Mouse (Mus musculus) embryonic facial prominence, embryonic 12.5 days (tissue): ENCODE data around the gene Dbp. TPM values are rescaled to one million over a fixed set of nuclear protein-coding genes. Genes with fewer than 3 reads are reported as not detected.
"Not testable (repeated sequence)": the region's sequence is repeated elsewhere in the genome, so short reads cannot be mapped to it uniquely, and the experiment has no call there.

Experiments
- ATAC-seq: fragments of 200-750 bp; cut with Nextera tagmentation; 2 replicates; pipeline ENCODE4 v1.8.0; 2017; ENCODE audit not compliant: insufficient number of reproducible peaks, insufficient read depth, low FRiP score, low TSS enrichment
- H3K27ac ChIP-seq: fragments of 300-500 bp; sonication (generic); 2 replicates; pipeline ENCODE4 v1.5.1; 2016; ENCODE audit warnings: mild to moderate bottlenecking
- H3K27me3 ChIP-seq: fragments of 300-500 bp; sonication (generic); 2 replicates; pipeline ENCODE4 v1.6.1; 2016; ENCODE audit warnings: mild to moderate bottlenecking, moderate library complexity
- H3K36me3 ChIP-seq: fragments of 300-500 bp; sonication (generic); 2 replicates; pipeline ENCODE4 v1.6.1; 2016; ENCODE audit warnings: mild to moderate bottlenecking
- H3K4me1 ChIP-seq: fragments of 300-500 bp; sonication (generic); 2 replicates; pipeline ENCODE4 v1.6.1; 2016
- H3K4me2 ChIP-seq: fragments of 300-500 bp; sonication (generic); replicated peaks from 2 replicates; pipeline ENCODE4 v1.6.1; 2016; ENCODE audit warnings: mild to moderate bottlenecking, moderate library complexity
- H3K4me3 ChIP-seq: fragments of 300-500 bp; sonication (generic); 2 replicates; pipeline ENCODE4 v1.5.1; 2016; ENCODE audit warnings: mild to moderate bottlenecking
- H3K9ac ChIP-seq: fragments of 300-500 bp; sonication (generic); 2 replicates; pipeline ENCODE4 v1.6.1; 2016; ENCODE audit warnings: mild to moderate bottlenecking, moderate library complexity
- H3K9me3 ChIP-seq: fragments of 300-500 bp; sonication (generic); 2 replicates; pipeline ENCODE4 v1.6.1; 2016; ENCODE audit warnings: mild to moderate bottlenecking, moderate library complexity
- WGBS: fragments of 180-500 bp; shearing (Covaris S2); methylation state at CpG from one replicate; pipeline ENCODE4 v1.1.7; 2016; 5-methylcytosine and 5-hydroxymethylcytosine counted together
- polyA plus RNA-seq: library from polyadenylated mRNA; unstranded; fragments of >200 nt; fragmentation: Nextera tagmentation; extraction: Ambion mirVana; gene quantifications from 2 replicates; pipeline ENCODE4 v1.2.1, GENCODE M21; 2016

Gene Dbp
- polyA plus RNA-seq: 6.9 and 11.5 TPM in 2 replicates

DNA sequence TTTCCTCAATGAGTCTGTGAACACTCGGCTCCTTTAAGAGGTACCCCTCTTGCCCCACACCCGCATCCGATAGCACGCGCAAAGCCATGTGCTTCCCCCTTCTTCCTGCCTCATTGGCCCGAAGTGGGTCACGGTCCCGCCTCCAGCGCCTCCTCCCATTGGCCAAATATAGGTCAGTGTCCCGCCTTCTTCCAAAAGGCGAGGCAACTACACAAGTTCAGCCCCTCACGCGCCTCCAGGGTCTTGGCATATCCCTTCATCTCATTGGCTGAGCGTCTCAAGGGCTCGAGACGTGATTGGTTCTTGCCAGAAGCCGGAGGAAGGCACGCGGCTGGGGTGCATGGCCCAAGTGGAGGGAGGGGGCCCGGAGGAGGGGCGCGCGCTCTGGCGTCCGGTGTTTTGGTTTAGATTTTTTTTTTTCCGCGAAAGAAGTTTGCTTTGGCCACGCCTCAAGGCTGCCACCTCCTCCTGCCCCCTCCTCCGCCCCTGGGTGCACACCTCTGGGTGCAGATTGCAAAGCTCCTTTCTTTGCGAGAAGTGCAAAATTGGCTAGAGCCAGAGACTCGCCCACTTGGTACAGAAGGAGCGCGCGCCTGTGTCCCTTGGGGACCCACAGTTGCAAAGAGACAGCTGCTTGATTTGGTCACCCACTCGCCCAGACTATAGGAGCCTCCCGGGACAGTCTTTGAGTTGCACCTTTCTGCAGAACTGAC is at the start of gene Dbp:
Gene Dbp (plus strand): TSS at position 359 of the 713 bp plus-strand sequence.
- Histone ChIP-seq H3K27ac (peak within 1 kb of the TSS; percentile 85), H3K4me3 (peak within 1 kb of the TSS; percentile 63), H3K9ac (peak within 1 kb of the TSS; percentile 87), H3K9me3 (no peaks in the 10 kb centered on the region), H3K36me3 (peaks cover 4% of the 10 kb centered on the region; the same call in 1 of the 2 replicates), H3K4me1 (peaks cover 56% of the 10 kb centered on the region), H3K4me2 (peak within 1 kb of the TSS; percentile 98), H3K27me3 (peaks cover 9% of the 10 kb centered on the region)
- ATAC-seq: peak; percentile 84
- WGBS: under 1% methylated on average over 36 of the region's 36 CpGs

DNA sequence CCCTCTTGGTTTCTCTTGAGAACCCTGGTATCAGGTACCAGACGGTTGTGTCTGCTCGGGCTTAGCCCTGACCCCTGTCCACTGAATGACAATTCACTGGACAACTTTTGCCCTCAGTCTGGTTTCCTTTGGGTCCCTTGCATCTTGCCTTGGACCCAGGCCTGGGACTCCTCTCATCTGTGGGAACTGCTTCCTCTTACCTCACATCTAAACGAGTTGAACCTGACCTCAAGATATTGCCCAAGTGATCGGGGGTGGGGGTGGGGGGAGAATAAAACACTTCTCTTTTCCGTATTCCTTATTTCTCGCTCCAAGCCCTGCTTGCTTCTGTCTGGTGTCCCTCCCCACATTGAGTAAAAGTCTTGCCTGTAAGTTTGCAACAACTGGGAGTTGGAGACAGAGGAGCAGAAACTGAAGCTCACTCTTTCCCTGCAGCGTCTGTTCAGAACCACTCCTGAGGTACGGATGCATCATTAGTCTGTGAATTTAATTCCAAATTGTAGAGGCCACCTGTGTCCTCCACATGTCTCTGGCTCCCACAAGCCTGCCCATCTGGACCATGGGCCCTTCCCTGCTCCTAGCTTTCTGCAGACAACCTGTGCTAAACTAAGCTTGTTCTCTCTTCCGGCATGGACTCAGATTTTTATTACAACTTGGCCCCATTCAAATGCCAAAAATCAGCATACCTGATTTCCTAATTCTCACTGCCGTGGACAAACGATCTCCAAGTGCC is 44.0 kb upstream of the Dbp start:
- H3K9ac ChIP-seq: no peak overlapping the region
- H3K27ac ChIP-seq: no peak overlapping the region
- H3K4me3 ChIP-seq: no peak overlapping the region
- peaks cover 20% of the 10 kb centered on the region for H3K4me1 ChIP-seq
- whole genome bisulfite sequencing: 85% methylated on average over 11 of the region's 11 CpGs
- no peaks in the 10 kb centered on the region for H3K27me3 ChIP-seq
- H3K36me3 ChIP-seq: no peaks in the 10 kb centered on the region
- no peak overlapping the region for H3K4me2 ChIP-seq
- H3K9me3 ChIP-seq: peaks cover 3% of the 10 kb centered on the region; the same call in 1 of the 2 replicates
- no peak for ATAC-seq

DNA sequence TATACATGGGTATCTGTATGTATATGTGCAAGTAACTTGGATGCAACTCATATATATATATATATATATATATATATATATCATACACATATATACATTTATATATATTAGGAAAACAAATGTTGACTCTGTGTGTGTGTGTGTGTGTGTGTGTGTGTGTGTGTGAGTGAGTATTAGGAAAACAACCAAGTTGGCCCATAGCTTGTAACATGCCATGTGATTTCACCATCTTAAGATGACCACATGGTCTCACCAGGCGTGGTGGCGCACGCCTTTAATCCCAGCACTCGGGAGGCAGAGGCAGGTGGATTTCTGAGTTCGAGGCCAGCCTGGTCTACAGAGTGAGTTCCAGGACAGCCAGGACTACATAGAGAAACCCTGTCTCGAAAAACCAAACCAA is 43.2 kb upstream of the Dbp start:
- H3K27ac ChIP-seq, H3K4me2 ChIP-seq, H3K4me3 ChIP-seq, H3K36me3 ChIP-seq, ATAC-seq, H3K9me3 ChIP-seq, H3K9ac ChIP-seq, H3K27me3 ChIP-seq: not testable (repeated sequence)
- peaks cover 13% of the 10 kb centered on the region for H3K4me1 ChIP-seq
- WGBS: 91% methylated on average over 6 of the region's 6 CpGs

DNA sequence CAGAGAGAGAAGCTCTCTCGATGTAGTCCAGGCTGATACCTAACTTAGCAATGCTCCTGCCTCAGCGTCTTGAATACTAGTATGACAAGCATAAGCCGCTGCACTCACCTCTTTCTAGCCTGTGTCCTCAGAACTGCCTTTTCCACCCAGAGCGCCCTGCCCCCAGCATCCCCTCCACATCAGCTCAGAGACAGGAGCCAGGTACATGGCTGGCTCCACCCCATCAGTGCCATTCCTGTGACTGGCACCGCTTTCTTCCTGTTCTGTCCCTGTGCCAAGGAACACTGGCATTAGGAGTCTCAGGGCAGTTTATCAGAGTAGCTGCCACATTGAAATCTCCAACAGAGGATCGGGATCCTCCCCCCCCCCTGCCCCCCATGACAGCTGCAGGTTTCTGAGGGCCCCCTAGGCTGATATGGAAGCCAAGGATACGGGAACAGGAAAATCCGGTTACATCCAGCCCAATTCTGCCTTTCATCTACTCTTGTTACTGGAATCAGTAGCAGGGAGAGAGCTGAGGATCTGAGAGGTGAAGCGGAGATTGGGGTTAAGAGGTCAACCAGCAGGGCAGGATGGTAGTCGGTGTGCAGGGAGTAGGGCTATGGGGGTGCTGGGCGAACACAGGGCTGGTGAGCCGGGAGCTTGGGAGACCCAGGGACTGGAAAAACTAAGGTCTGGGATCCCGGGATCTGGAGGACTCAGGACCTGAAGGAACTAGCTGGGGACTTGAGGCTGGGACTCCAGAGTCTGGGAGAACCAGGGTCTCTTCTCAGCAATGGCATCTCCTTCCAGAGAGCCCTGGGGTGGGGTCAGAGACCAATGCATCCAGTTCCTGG is 39.4 kb upstream of the Dbp start:
- 46% methylated on average over 13 of the region's 13 CpGs for WGBS
- no peak overlapping the region for H3K4me3 ChIP-seq
- no peak for ATAC-seq

DNA sequence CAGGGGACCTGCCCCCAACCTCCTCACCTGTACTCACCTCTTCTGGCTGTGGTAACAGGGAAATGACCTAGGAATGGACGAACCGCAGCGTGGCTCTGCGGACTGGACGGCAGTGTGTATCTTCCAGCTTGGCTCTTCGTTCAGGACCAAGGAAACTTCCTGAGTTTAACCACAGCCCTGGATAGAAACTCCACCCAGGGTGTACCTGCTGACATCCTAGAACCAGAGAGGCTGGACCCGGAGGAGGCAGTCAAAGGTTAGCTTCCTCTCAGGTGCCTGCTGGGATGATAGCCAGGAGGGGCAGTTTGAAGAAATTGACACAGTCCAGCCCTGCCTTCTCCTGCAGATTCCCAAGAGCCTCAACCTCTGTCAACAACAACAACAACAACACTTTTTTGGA is 38.7 kb upstream of the Dbp start, which contains the start of gene Fut2:
Gene Fut2 (minus strand): TSS at position 234 of the 400 bp plus-strand sequence.
- H3K27ac ChIP-seq: no peak within 1 kb of the TSS
- 80% methylated on average over 7 of the region's 7 CpGs for WGBS
- ATAC-seq: no peak

More for the DNA sequence above, 39.4 kb upstream of the Dbp start:
- Histone ChIP-seq H3K4me1 (peaks cover 13% of the 10 kb centered on the region), H3K27ac (no peak overlapping the region), H3K36me3 (no peaks in the 10 kb centered on the region), H3K27me3 (no peaks in the 10 kb centered on the region), H3K9me3 (no peaks in the 10 kb centered on the region), H3K4me2 (no peak overlapping the region), H3K9ac (no peak overlapping the region)

DNA sequence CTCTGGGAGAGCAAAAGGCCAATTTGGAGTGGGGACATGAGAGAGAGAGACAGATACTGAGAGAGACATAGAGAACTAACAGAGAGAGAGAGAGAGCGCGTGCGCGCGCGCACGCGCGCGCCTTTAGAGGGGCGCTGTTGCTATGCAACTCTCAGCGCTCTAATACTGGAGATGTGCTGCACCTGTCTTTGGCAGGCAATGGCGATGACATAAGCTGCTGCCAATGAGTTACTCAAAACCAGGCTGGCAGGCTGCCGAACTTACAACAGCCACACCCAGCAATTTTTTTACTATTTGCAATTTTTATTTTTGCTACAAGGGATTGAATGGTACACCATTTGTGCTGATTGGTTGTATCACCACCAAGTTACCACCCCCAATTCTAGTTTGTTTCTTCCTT is 37.1 kb upstream of the Dbp start:
- peaks cover 13% of the 10 kb centered on the region for H3K4me1 ChIP-seq
- no peak for ATAC-seq
- H3K4me3 ChIP-seq: no peak overlapping the region
- no peak overlapping the region for H3K4me2 ChIP-seq
- no peaks in the 10 kb centered on the region for H3K36me3 ChIP-seq
- H3K9me3 ChIP-seq: no peaks in the 10 kb centered on the region
- H3K9ac ChIP-seq: no peak overlapping the region
- WGBS: 67% methylated on average over 14 of the region's 14 CpGs
- no peak overlapping the region for H3K27ac ChIP-seq
- no peaks in the 10 kb centered on the region for H3K27me3 ChIP-seq

More for the DNA sequence above, 38.7 kb upstream of the Dbp start, which contains the start of gene Fut2:
- no peak within 1 kb of the TSS for H3K4me3 ChIP-seq
- no peak within 1 kb of the TSS for H3K4me2 ChIP-seq
- peaks cover 13% of the 10 kb centered on the region for H3K4me1 ChIP-seq
- no peaks in the 10 kb centered on the region for H3K36me3 ChIP-seq
- H3K27me3 ChIP-seq: no peaks in the 10 kb centered on the region
- no peak within 1 kb of the TSS for H3K9ac ChIP-seq
- H3K9me3 ChIP-seq: no peaks in the 10 kb centered on the region

DNA sequence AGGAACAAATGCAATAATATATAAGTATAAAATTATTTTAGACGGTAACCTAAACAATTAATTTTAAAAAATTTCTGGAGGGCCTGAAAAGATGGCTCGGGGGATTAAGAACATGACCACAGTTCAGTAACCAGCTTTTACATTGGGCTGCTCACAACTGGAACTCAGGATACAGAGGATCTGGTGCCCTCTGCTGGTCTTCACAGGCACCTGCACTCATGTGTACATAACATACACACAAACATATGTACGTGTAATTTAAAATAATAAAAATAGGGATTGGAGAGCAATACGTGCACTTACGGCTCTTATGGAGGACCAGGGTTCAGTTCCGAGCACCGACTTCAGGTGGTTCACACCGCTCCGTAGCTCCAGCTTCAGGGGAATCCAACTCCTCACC is 36.0 kb upstream of the Dbp start:
- no peak for ATAC-seq
- 97% methylated on average over 9 of the region's 9 CpGs for WGBS
- H3K9ac ChIP-seq: no peak overlapping the region

DNA sequence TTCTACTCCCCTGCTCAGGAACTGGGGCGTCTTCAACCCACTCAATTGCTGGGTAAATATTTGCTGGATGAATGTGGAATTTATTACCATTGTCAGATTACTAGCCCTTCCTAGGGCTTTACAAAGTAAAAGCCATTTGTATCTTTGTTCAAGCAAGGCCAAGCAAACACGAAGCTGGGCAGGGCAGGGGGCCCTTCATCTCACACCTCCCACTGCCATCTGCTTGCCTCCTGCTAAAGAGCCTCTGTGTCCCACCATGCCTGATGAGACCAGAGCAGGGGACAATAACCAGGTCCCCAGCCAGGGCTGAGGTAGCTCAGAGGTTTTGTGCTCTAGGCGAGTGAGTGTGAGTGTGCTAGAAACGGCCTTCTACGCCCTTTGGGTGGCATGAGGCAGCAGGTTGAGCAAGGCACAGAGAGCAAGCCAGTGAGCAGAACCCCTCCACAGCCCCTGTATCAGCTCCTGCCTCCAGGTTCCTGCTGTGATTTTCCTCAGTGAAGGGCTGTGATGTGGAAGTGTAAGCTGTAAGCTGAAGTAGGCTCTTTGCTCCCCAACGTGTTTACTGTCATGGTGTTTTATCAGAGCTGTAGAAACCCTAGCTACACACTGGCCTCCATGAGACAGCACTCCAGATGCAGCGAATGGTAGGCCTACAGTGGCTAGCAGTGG is 27.1 kb upstream of the Dbp start:
- 0 out of 2 replicates have a peak, but pooled peaks cover 2% of the 10 kb centered on the region for H3K27me3 ChIP-seq
- 77% methylated on average over 7 of the region's 7 CpGs for whole genome bisulfite sequencing
- no peak overlapping the region for H3K4me2 ChIP-seq
- ATAC-seq: no peak
- H3K36me3 ChIP-seq: no peaks in the 10 kb centered on the region
- H3K27ac ChIP-seq: no peak overlapping the region
- H3K9ac ChIP-seq: no peak overlapping the region
- no peak overlapping the region for H3K4me3 ChIP-seq
- H3K9me3 ChIP-seq: no peaks in the 10 kb centered on the region
- H3K4me1 ChIP-seq: no peaks in the 10 kb centered on the region

More for the DNA sequence above, 36.0 kb upstream of the Dbp start:
- no peak overlapping the region for H3K4me2 ChIP-seq
- no peak overlapping the region for H3K4me3 ChIP-seq
- H3K27ac ChIP-seq: no peak overlapping the region
- H3K27me3 ChIP-seq: no peaks in the 10 kb centered on the region
- H3K4me1 ChIP-seq: peaks cover 13% of the 10 kb centered on the region
- H3K9me3 ChIP-seq: no peaks in the 10 kb centered on the region
- no peaks in the 10 kb centered on the region for H3K36me3 ChIP-seq

DNA sequence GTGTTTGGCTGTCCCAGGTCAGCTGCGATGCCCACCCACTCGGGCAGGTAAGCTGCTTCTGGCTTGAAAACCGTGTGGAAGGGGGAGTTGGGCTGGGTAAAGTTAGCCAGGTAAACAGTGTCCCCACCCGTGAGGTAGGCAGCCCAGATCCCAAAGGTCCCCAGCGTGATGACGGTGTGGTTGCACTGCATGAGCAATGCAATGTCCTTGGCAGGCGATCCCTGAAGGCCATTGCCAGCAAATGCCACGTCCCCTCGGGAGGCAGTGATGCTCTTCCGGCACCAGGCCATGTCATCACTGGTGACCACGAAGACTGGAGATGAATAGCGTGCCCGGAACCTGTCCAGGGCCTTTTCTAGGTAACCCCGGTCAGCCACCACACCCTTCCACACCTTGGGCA is 26.4 kb upstream of the Dbp start:
- H3K9ac ChIP-seq: no peak overlapping the region
- no peak for ATAC-seq
- no peak overlapping the region for H3K4me3 ChIP-seq
- H3K27ac ChIP-seq: no peak overlapping the region
- H3K9me3 ChIP-seq: no peaks in the 10 kb centered on the region
- H3K27me3 ChIP-seq: 0 out of 2 replicates have a peak, but pooled peaks cover 2% of the 10 kb centered on the region
- 91% methylated on average over 14 of the region's 14 CpGs for WGBS
- H3K4me1 ChIP-seq: no peaks in the 10 kb centered on the region; the same call in 1 of the 2 replicates
- H3K4me2 ChIP-seq: no peak overlapping the region
- H3K36me3 ChIP-seq: no peaks in the 10 kb centered on the region

DNA sequence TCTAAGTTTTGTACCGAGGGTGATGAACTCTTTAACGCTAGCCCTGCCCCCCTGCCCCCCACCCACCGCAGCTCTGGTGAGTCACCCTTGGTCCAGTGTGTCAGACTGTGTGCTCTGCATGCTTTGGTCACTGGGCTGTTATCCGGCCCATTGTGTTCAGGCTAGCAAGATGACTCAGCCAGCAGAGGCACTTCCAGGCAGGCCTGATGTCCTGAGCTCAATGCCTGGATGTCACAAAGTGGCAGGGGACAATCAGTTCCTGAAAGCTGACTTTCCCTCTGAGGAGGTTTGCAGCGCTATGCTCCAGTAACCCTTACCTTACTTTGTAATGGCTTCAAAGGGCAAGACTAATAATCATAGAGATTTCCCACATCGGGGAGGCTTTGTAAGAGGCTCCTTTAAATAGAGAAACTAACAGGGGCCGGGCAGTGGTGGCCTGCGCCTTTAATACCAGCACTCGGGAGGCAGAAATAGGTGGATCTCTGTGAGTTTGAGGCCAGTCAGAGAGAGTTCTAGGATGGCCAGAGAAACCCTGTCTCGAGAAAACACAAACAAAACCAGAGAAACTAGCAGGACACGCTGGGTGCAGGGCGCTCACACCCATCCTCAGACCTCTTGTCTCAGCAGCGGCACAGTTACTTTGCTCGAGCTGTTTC is 24.8 kb upstream of the Dbp start:
- H3K4me1 ChIP-seq: peaks cover 7% of the 10 kb centered on the region
- H3K36me3 ChIP-seq: no peaks in the 10 kb centered on the region
- H3K4me2 ChIP-seq: no peak overlapping the region
- H3K9me3 ChIP-seq: no peaks in the 10 kb centered on the region
- H3K9ac ChIP-seq: no peak overlapping the region
- 0 out of 2 replicates have a peak, but pooled peaks cover 5% of the 10 kb centered on the region for H3K27me3 ChIP-seq
- WGBS: 74% methylated on average over 14 of the region's 14 CpGs
- ATAC-seq: no peak
- H3K4me3 ChIP-seq: no peak overlapping the region
- no peak overlapping the region for H3K27ac ChIP-seq
